In genomic region chr12:84814663-84815325, GRCm38 (mm10) we compare ENCODE assay signal across 18 mouse cellular contexts.
"Had no signal": no experiment of that assay in that cellular context is flagged by ENCODE, and none has a peak within 500 bp of the region (broad histone marks: within the 10 kb centered on the region; RNA-seq: fewer than 3 reads in every experiment).

No protein-coding gene starts in this region.

- H3K4me2 ChIP-seq: intestine, embryonic 15.5 days; kidney, embryonic 15.5 days; limb, embryonic 13.5 days; liver, embryonic 15.5 days; midbrain, embryonic 11.5 days; midbrain, embryonic 15.5 days; neural tube, embryonic 12.5 days had no signal

- ATAC-seq: intestine, embryonic 15.5 days; midbrain, embryonic 15.5 days had no signal

- H3K4me3 ChIP-seq: intestine, embryonic 15.5 days; kidney, embryonic 15.5 days; limb, embryonic 13.5 days; liver, embryonic 15.5 days; megakaryocyte, embryonic 14.5 days; midbrain, embryonic 15.5 days; neural tube, embryonic 12.5 days had no signal

- H3K27me3 ChIP-seq: intestine, embryonic 15.5 days; kidney, embryonic 15.5 days; liver, embryonic 15.5 days; midbrain, embryonic 15.5 days; neural tube, embryonic 12.5 days had no signal

- H3K9ac ChIP-seq: intestine, embryonic 15.5 days; kidney, embryonic 15.5 days; limb, embryonic 13.5 days; liver, embryonic 15.5 days; midbrain, embryonic 15.5 days; neural tube, embryonic 12.5 days had no signal

- H3K9me3 ChIP-seq: intestine, embryonic 15.5 days; kidney, embryonic 15.5 days; limb, embryonic 13.5 days; liver, embryonic 15.5 days; megakaryocyte, embryonic 14.5 days; midbrain, embryonic 15.5 days; neural tube, embryonic 12.5 days had no signal

- H3K27ac ChIP-seq: intestine, embryonic 15.5 days; kidney, embryonic 15.5 days; limb, embryonic 13.5 days; liver, embryonic 15.5 days; macrophage; midbrain, embryonic 15.5 days; neural tube, embryonic 12.5 days had no signal

- DNase-seq: kidney, adult 2 months; kidney, postnatal 36 days; layer of hippocampus, adult 9-11 months; left cerebral cortex, postnatal 4 days; retina, postnatal 1 day; right cerebral cortex, postnatal 4 days; spleen, adult 18-20 months; thymus, adult 18-20 months; thymus, postnatal 14 days had no signal

- H3K36me3 ChIP-seq: intestine, embryonic 15.5 days; kidney, embryonic 15.5 days; limb, embryonic 13.5 days; liver, embryonic 15.5 days; midbrain, embryonic 15.5 days; neural tube, embryonic 12.5 days had no signal

- H3K4me1 ChIP-seq: intestine, embryonic 15.5 days; kidney, embryonic 15.5 days; limb, embryonic 13.5 days; midbrain, embryonic 15.5 days; neural tube, embryonic 12.5 days had no signal
